Mouse (Mus musculus) liver, adult 2 months (tissue): ENCODE data around the gene Kank3.

Source experiments
- CTCF ChIP-seq: fragments of 200-500 bp; IDR thresholded peaks from 2 replicates; pipeline ENCODE4 v1.5.1; 2011; ENCODE audit warnings: low read depth, low read length, control low read depth
- POLR2A ChIP-seq: fragments of 200-500 bp; IDR thresholded peaks from 2 replicates; pipeline ENCODE4 v1.6.1; 2011; ENCODE audit warnings: low read length, control low read depth; ENCODE audit not compliant: insufficient read depth; ENCODE audit errors: extremely low read depth

DNA sequence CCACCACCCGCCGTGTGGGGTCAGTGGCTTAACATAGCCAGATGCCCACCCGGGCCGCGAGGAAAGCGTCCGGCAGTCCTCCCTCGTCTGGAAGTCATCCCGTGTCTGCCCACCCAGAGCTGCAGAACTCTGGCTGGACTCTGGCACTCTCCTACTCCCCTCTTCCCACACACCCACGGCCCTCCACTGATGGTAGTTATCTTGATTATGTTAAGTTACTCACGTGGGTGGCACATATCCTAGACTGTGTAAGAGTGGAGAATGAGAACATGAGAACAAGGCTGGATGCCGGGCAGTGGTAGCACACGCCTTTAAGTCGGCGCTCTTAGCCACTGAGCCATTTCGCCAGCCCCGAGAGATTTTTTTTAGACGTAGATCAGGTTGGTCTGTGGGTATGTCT, 23.9 kb upstream of the Kank3 start:
- TF ChIP-seq POLR2A: no peak
- TF ChIP-seq CTCF: no peak
